Mouse (Mus musculus) left cerebral cortex, adult 8-10 months (tissue): ENCODE data around the gene Jmjd8. TPM values are rescaled to one million over a fixed set of nuclear protein-coding genes. Genes with fewer than 3 reads are reported as not detected.
A peak's percentile ranks its signal among the peaks of the same experiment; 100 is the strongest.
"Not testable (repeated sequence)": the region's sequence is repeated elsewhere in the genome, so short reads cannot be mapped to it uniquely, and the experiment has no call there.

Experiments used
- DNase-seq, 2 experiments: peaks; one replicate each; pipeline ENCODE4 v3.0.0; 2022; ENCODE audit warnings: low spot score in 2 of 2
- total RNA-seq, 4 experiments: library from RNA; stranded (reverse); gene quantifications; 2 replicates each; pipeline ENCODE4 v1.2.4; 2022

Jmjd8 gene
- total RNA-seq: 10 to 100 TPM; 52.6 to 63.8 (median 56.4) TPM

DNA sequence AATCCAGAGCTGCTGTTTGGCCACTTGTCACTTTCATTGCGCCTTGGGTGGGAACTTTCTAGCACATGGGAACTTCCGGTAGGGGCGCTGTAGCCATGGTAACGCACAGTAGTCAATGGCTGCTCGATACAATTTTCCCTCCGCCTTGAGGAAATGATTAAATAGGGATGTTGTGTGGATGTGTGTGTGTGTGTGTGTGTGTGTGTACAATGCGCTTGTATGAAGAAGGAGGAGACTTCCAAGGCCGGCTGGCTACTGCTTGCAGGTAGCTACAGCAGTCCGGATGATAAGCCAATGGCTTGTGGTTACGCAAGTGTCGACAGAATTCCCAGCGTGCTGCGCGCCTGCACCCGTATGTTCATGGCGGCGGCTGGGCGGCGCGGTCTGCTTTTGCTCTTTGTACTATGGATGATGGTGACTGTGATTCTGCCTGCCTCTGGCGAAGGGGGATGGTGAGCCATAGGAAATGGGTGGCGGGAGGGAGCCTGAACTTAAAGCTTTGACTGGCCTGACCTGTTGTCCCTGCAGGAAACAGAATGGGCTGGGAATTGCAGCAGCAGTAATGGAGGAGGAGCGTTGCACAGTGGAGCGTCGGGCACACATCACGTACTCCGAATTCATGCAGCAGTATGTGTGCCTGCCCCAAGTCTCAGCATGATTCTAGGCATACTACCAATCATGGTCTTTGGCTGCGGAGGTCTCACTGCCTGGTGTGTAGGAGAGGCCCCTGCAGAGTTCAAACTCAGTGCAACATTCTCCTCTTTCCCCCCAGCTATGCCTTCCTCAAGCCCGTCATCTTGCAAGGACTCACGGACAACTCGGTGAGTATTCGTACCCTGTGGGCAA, at the start of gene Jmjd8:
TSS of gene Jmjd8 (plus strand) at position 156 of the 846 bp plus-strand sequence.
- DNase-seq: peak in 1 of 2 experiments; percentile 81

GRCm38 (mm10) chr17:25781339-25781738, 47.3 kb upstream of the Jmjd8 start:
- DNase-seq: no peak

DNA sequence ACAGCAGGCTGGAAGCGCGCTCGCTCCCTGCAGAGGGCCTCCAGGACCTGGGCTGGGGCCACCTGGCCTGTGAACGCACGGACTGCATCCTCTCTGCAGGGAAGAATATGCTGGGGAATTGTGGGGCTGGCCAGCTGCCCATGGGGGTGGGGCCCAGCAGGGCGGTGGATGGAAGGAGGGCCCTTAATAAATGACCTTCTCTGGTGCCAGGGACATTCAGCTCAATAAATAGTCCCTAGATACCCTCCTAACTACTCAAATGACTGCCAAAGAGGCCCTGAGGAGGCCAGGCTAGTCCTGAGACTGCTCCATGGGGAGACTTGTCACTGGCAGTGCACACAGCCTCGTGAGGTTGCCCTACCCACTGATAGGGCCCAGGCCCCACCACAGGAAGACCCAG, 45.6 kb upstream of the Jmjd8 start:
- DNase-seq: no peak

- no peak for DNase-seq
These were observed 44.6 kb upstream of the Jmjd8 start for GRCm38 (mm10) chr17:25783861-25784574.

- peak; percentile 94 to 98 for DNase-seq
These were observed 43.4 kb upstream of the Jmjd8 start, which contains the start of gene Haghl for GRCm38 (mm10) chr17:25785281-25785745. Gene Haghl (minus strand): TSS chr17:25785673.

- no peak for DNase-seq
These were observed 42.4 kb upstream of the Jmjd8 start, which contains the start of gene Ccdc78 for GRCm38 (mm10) chr17:25786280-25786679. Gene Ccdc78 (plus strand): TSS chr17:25786580.

- no peak for DNase-seq
These were observed 41.7 kb upstream of the Jmjd8 start for GRCm38 (mm10) chr17:25786781-25787504.

DNA sequence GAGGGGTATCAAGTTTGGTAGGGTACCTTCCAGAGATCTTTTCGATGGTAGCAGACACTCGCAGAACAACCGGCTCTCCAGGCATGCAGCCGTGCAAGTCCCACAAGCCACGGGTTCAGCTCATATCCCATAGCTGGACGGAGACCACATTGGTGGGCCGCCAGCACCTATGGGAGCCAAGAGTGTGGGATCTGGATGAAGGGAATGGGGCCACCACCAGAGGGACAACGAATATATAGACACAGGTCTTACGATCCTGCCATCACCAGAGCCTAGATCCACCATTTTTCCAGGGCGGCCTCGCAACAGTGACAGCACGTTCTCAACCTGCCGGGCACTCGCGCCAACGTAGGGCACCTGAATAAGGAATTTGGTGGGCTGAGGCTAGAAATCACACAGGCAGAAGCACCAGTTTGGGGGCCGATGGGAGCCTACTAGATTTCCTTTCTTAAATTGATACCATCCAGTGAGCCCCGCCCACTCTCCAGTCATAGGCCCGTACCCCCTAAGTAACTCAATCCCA, 37.3 kb upstream of the Jmjd8 start:
- DNase-seq: no peak

DNA sequence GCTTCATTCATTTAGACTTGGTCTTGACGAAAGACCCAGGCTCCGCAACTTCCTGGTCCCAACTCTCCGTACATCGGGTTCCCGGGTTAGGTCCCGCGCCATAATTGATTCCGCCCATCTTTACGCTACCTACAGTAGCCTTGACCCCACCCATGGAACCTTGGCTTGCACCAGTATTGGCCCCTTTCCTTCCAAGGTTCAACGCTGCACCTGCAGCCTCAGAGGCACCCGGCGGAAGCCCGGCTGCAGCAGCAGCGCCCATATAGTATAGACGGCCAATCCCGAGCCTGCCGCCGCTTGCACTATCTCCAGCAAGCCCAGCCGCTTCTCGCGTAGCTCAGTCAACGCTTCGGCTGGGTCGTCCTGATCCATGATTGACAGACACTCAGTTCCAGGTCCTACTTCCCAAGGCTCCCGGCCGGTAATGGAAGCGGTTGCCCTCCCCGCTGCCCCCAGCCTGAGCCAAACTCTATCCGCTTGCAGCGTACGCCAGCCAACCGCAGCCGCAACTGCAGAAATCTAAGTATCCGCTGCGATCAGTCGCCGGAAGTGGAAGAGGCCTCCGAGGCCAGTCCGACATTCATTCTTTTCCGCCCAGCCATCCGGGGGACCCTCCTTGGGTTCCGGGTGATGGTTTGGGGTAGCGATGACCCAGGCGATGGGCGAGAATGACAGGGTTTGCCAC, 36.7 kb upstream of the Jmjd8 start:
- peak; percentile 70 to 85 for DNase-seq

GRCm38 (mm10) chr17:25792615-25793014, 36.1 kb upstream of the Jmjd8 start, which contains the start of gene Fam173a:
Gene Fam173a (minus strand): TSS chr17:25792901.
- DNase-seq: peak in 1 of 2 experiments; percentile 68

DNA sequence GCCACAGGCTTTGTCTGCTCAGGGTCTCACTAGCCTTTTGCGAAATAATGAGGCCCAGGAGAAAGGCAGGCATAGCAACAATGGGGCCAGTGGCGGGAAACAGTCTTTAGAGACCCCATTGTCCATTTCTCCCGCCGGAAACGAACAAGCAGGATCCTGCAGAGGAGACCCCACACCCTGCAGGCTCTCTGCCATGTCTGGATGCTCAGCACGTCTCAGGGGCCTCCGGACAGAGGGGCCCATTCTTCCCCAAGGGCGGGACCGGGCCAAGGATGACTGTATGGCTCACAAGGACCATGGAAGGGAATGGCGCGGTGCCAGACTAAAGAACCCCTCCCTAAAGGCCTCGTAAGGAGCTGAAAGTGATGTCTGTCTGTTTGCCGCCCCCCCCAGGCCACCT, 34.5 kb upstream of the Jmjd8 start:
- DNase-seq: no peak

- DNase-seq: no peak
These were observed 33.7 kb upstream of the Jmjd8 start for GRCm38 (mm10) chr17:25794998-25795397.

DNA sequence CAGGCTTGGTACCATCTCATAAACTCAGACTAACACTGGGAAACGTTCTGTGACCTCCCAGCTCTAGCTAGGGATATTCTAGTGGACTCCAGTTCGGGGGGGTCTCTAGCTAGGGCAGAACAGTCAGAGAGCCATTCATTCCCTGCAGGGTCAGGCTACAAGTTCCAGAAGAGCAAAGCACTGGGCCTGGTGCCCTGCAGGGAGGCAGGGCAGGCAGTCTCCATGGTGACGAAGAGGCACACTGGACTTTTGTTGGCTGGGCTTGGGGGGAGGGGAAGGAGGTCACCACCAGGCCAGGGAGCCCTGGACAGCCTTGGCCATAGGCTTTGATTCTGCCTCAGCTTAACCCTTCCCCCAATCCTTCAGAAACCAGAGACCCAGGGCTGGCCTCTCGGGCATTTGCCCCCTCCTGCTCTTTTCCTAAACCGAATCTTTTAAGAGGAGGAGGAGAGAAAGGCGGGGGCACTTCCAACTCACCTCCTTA, 33.0 kb upstream of the Jmjd8 start, which contains the start of gene AC134908.4:
TSS of gene AC134908.4 (minus strand) at position 51 of the 484 bp plus-strand sequence.
- peak in 1 of 2 experiments; percentile 87 for DNase-seq

- DNase-seq: no peak
These were observed 32.4 kb upstream of the Jmjd8 start for GRCm38 (mm10) chr17:25796211-25796771.

DNA sequence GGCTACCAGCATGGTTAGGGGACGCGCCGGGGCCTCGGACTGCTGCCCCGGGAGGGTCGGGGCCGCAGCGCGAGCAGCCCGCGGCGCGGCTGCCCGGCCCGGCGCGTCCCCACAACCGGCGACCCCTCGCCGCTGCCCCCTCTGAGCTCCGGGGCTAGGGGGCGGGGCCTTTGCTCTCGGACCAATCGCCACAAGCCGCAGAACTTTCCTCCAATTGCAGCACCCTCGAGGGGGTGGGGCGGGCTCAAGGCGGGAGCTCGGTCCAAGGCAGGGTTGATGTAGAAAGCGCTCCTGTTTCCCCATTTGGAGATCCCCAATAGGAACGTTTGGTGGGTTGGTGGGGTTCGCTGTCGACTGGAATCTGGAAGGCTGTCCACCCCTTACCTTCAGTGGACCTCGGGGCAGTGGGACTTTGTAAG, 31.7 kb upstream of the Jmjd8 start, which contains the start of gene Metrn:
TSS of gene Metrn (minus strand) at position 186 of the 419 bp plus-strand sequence.
- DNase-seq: peak in 1 of 2 experiments; percentile 68

GRCm38 (mm10) chr17:25801029-25801428, 27.6 kb upstream of the Jmjd8 start:
- DNase-seq: no peak

- DNase-seq: peak in 1 of 2 experiments; percentile 91
These were observed 25.7 kb upstream of the Jmjd8 start for GRCm38 (mm10) chr17:25802825-25803517.

DNA sequence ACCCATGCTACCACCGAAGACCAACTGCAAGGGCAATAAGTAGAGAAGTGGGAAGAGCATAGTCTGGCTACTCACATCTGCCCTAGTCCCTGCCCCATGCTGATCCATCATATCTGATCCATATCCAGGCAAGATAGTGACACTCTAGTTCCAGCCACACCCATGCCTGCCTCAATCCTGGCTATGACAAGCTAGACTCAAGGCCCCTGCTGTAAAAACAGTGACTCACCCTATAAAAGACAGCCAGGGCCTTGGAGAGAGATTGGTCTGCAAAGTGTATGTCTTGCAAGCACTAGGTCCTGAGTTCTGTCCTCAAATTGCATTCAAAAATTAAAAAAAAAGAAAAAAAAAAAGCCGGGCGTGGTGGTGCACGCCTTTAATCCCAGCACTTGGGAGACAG, 22.2 kb upstream of the Jmjd8 start:
- DNase-seq: no peak

DNA sequence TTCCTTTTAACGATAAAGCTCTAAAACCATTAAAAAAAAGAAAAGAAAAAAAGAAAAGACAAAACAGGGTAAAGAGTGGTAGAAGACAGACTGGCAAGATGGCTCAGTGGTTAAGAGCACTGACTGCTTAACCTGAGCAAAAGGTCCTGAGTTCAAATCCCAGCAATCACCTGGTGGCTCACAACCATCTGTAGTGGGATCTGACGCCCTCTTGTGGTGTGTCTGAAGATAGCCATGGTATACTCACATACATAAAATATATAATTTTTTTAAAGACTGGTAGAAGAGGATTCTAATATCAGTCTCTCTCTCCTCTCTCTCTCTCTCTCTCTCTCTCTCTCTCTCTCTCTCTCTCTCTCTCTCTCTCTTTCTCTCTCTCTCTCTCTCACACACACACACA, 21.2 kb upstream of the Jmjd8 start:
- DNase-seq: not testable (repeated sequence)
